Mouse (Mus musculus) v-Abl transformed pro-B cells (cell line): ENCODE results near the gene Pdgfd.
"Not testable (repeated sequence)": the region's sequence is repeated elsewhere in the genome, so short reads cannot be mapped to it uniquely, and the experiment has no call there.

Experiments used
- in situ Hi-C, 2 experiments: fragments of 400-800 bp; cut with MboI; formaldehyde crosslinking; loops; one replicate each; pipeline ENCODE4 v1.15.1; 2025; ENCODE audit not compliant: unreplicated experiment in 2 of 2

Gene Pdgfd

DNA sequence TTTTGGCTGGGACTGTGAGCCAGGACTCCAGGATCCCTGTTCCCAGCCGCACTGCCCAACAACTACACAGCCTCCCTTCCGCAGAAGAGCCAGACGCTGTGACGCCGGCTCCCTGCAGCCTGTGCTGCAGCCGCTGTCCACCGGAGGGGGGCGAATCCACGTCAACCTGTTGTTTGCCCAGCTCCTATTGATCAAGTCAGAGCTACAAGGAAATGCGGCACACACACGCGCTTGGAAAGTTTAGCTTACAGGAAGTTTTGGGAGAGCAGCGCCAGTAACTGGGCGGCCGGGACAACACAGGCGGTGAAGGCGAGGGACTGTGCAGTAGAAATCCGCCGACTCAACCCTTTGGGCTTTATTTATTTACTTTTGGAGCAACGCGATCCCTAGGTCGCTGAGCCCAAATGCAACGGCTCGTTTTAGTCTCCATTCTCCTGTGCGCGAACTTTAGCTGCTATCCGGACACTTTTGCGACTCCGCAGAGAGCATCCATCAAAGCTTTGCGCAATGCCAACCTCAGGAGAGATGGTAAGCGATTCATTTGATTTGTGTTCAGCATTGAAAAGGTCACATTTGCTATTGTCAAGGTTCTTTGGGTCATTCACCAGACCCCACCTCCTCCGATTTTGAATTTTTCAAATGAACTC is at the start of gene Pdgfd:
Pdgfd (plus strand) TSS at position 194 of the 647 bp plus-strand sequence.
- in situ Hi-C loops = no loop called here

GRCm38 (mm10) chr9:6169038-6169431 is 651 bp downstream of the Pdgfd start:
- in situ Hi-C loops = no loop called here

DNA sequence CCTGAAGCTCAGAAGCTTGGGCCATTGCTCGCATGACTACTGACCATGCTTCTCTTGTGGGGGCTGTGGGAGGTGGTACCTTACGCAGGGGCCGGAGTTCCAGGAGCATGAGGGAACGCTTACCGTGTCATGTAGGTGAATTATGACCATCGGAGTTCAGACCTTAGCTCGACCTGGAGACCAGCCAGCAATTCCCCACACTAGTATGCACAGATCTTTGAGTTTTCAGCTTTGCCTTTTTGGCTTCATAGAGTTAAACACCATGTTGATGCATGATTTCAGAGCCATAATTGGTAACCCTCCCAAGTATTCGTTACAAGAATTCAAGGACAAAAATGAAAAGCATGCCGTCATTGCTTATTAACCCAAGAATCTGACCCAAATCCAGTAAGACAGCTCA is 2.6 kb downstream of the Pdgfd start:
- in situ Hi-C loops = no loop called here

GRCm38 (mm10) chr9:6173276-6173675 is 4.9 kb downstream of the Pdgfd start:
- in situ Hi-C loops = no loop called here

- in situ Hi-C loops = no loop called here
Measured at GRCm38 (mm10) chr9:6175731-6176130, 7.3 kb downstream of the Pdgfd start.

DNA sequence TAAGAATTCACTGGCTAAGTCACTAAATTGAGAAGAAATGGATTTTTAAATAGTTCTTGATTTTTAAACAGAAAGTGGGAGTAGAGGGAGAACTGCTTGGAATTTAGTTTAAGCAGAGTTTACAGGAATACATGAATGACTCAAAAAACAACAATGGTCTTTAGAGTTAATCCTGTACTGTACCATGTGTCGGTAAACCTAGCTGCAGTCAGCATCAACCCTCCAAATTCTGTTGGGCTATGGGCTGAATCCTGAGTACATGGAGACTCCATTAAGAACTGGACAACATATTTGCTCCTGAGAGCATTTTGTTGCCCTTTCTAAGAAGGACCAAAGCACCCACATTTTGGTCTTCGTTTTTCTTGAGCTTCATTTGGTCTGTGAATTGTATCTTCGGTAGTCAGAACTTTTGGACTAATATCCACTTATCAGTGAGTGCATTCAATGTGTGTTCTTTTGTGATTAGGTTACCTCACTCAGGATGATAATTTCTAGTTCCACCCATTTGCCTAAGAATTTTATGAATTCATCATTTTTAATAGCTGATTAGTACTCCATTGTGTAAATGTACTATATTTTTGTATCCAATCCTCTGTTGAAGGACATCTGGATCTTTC is 14.0 kb downstream of the Pdgfd start:
- in situ Hi-C loops = no loop called here

- in situ Hi-C loops = no loop called here
Measured at GRCm38 (mm10) chr9:6187955-6188354, 19.6 kb downstream of the Pdgfd start.

- in situ Hi-C loops = no loop called here
Measured at GRCm38 (mm10) chr9:6193352-6193751, 25.0 kb downstream of the Pdgfd start.

DNA sequence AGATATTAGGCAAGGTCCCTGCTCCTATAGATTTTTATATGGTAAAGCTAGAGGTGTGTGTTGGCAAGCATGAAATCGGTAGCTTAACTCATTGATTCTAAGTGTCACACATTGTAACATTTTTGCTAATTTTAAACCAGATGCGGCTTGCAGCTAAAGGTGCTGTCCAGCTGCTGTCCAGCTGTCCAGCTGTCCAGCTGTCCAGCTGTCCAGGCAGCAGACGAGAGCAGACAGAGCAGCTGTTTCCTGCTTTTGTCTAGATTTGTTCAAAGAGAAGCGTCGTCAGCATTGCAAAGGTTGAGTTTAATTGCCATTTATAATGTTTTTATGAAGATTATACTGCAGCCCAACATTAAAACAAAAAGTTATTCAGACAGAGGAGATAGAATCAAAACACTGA is 44.5 kb downstream of the Pdgfd start:
- in situ Hi-C loops = no loop called here

DNA sequence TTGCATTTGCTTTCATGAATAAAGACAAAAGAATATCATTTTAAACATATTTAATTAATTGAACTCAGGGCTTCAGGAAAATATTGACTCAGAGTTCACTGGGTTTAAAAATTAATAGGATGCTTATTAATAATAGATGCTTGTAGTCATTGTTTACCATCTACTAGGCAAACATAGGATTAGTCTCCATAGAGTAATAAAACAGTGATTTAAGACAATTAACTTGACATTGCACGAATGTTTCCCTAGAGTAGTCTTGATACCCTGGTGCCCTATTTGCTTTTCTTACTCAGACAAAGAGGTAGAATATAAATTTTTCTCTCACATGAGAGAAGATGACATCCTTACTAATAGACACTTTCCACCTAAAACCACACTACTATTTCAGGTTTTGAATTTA is 49.1 kb downstream of the Pdgfd start:
- in situ Hi-C loops = no loop called here

- in situ Hi-C loops = not testable (repeated sequence)
Measured at GRCm38 (mm10) chr9:6235982-6236381, 67.6 kb downstream of the Pdgfd start.

DNA sequence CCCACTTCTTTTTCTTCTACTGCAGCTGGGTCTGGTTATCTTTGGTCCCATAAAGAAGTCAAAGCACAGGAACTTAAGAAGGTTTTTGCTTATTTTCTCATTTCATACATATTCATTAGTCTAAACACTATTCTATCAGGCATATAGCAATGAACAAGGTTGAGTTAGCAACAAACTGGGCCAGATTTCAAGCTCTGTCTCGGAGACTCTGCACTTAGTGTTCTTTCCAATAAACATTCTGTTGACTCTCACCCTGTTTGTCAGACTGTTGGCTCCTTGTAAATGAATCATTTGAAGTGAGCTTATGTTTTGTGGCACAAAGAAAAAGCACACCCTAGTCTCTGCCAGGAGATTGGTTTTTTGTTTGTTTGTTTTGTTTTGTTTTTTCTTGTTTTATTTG is 81.9 kb downstream of the Pdgfd start:
- in situ Hi-C loops = no loop called here

DNA sequence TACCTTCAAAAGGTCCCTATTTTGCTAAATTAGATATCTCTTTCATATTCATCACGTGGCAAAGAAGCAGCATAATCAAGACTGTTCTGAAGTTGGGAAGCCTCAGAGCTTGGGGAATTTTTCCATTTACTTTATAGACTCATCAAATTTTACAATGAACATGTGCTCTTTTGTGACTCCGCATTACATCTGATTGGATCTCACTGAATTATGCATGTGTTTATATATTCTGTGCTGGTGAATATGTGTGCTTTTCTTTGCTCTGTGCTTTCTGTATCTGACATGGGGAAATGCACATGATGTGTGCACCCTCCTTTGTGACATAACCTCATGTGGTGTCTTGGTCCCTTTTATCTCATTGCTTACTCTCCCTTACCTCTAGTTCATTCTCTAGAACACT is 83.6 kb downstream of the Pdgfd start:
- in situ Hi-C loops = no loop called here

DNA sequence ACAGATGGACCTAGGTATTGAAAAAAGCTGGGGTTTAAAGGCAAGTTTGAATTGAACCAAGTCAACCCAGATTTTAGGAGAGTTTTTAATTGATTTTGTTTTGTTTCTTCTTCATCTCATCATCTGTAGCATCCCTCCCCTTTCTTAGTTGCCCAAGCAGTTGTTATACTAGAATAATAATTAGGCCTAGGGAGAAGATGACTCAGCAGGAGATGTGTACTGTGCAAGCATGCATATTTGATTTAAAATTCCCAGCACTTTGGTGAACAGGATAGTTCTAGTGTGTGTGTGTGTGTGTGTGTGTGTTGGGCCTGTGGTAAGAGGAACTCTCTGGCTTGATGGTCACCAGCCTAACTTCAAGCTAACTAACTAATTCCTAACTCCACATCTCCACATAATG is 88.7 kb downstream of the Pdgfd start:
- in situ Hi-C loops = no loop called here

DNA sequence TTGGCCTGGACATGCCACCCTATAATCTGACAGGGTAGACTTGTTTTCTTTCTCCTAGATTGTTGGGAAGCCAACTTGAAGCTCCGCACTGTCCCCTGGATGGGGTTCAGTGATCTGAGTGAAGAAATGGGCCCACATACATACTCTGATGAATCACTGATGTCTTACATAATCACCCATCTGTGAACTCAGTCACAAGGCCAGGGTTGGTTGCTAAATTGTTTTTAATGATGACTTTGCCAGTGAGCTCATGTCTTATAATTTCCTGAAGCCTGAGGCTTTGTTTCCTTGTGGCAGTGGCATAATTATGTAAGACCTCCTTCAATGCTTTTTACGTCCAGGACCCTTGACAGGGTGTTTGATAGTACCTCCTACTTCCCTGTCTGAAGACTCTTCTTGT is 96.4 kb downstream of the Pdgfd start:
- in situ Hi-C loops = no loop called here

DNA sequence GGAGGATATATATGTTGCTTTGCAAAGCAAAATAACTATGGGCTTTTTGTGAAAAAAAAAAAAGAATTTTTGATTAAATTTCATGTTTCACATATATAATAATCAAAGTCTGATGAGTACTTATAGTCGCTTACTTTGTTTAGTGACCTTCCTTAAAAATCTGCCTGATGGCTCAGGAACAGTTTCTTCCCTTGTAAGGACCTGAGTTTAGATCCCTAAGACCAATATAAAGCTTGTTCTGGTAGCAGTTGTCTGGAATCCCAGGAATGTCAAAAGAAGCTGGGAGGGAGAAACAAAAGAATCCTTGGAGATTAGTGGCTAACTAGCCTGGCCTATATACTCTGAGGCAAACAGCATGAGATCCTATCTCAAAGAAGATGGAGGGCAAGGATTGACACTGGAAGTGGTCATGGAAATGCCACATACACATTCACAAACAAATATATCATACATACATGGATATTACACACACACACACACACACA is 101.5 kb downstream of the Pdgfd start, which contains the start of gene Ddi1:
Ddi1 (minus strand) TSS at position 51 of the 485 bp plus-strand sequence.
- in situ Hi-C loops = no loop called here

GRCm38 (mm10) chr9:6276395-6276794 is 108.0 kb downstream of the Pdgfd start:
- in situ Hi-C loops = no loop called here

DNA sequence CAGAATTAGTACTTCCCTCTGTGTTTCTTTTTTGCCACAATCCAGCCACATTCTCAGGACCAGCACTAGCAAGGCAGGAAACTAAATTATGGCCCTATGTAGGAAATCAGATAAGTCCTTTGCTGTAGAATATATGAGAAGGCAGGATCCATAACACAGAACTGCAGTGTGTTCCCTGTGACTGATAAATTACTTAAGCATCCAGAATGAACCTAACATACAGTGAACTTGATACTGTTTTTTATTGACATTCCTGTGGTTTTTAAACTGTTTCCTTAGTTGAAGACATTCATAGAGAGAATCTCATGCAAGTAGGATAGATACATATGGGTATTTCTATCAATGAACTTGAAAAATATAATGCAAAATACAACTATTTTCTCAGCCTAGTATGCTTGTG is 109.1 kb downstream of the Pdgfd start:
- in situ Hi-C loops = no loop called here

DNA sequence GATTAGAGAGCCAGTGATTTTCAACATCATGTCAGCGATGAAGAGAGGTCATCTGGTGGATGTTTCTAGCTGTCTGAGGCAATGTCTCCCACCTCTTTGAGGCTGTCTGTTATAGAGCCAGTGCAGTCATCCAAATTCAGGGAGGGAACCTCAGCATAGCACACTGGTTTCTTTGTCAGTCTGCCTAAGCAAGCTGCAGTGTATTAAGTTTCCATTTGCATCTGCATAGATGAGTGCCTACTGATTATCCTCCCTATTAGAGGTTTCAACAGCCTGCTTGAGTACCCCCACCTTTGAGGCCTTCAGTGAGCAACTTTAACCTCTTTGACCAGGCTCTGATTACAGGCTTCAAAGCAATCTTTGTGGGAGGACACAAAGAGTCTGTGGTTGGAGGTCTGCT is 118.4 kb downstream of the Pdgfd start:
- in situ Hi-C loops = no loop called here

- in situ Hi-C loops = no loop called here
Measured at GRCm38 (mm10) chr9:6289211-6289696, 120.9 kb downstream of the Pdgfd start.

DNA sequence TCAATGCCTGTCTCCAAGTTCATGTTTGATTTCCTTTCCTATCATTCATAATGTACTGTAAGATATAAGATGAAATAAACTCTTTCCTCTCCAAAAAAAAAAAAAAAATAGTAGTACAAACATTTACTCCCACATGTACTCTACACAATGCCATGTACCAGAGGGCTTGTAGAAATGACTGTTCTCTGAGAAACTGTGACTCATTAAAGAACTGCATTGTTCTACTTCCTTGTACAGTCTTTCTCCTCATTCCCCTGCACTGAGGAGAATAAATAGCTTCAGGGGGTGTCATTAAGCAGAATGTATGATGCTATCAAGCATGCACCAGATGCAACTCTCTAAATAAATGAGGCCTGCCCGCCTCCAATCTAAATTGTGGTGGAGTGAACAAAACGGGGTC is 130.2 kb downstream of the Pdgfd start:
- in situ Hi-C loops = no loop called here

DNA sequence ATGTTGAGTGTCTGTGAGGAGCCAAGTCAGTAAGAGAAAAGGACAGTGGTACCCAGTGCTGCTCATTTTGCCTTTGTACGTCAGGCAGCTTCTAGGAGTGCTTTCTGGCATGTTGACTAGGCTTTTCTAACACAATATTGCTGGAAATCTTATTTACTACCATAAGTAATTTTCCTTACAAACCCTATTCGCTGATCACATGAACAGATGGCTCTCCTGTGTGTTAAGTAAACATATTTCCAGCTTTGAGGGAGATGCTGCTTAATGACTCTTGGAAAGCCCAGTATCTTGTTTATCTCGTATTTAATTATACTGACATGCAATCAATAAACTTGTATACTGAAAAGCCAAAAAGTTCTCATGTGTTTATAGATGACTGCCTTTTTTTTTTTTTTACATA is 133.7 kb downstream of the Pdgfd start:
- in situ Hi-C loops = no loop called here
